Mouse (Mus musculus) spleen, adult 2 months (tissue): ENCODE measurements around the gene Tnfsf14. TPM values are rescaled to one million over a fixed set of nuclear protein-coding genes. Genes with fewer than 3 reads are reported as not detected.

Experiments used
- DNase-seq, 2 experiments: peaks; one replicate each; pipeline versions ENCODE4 v3.0.0 to v3.0.0-alpha.2; 2012 to 2021; ENCODE audit warnings: low spot score in 2 of 2, low read depth in 1 of 2
- H3K27ac ChIP-seq: fragments of 200-500 bp; 2 replicates; pipeline ENCODE4 v1.5.1; 2012; ENCODE audit warnings: low read length, inconsistent platforms; ENCODE audit not compliant: insufficient read depth
- H3K27me3 ChIP-seq: fragments of 200-500 bp; 2 replicates; pipeline ENCODE4 v1.6.1; 2012; ENCODE audit warnings: mild to moderate bottlenecking, moderate library complexity, low read length, inconsistent platforms; ENCODE audit not compliant: control insufficient read depth, insufficient read depth
- H3K36me3 ChIP-seq: fragments of 200-500 bp; 2 replicates; pipeline ENCODE4 v1.6.1; 2012; ENCODE audit warnings: mild to moderate bottlenecking, low read length, inconsistent platforms; ENCODE audit not compliant: control insufficient read depth, insufficient read depth
- H3K4me1 ChIP-seq: fragments of 200-500 bp; 2 replicates; pipeline ENCODE4 v1.6.1; 2011; ENCODE audit warnings: inconsistent platforms; ENCODE audit not compliant: control insufficient read depth, insufficient read depth, insufficient read length
- H3K4me3 ChIP-seq: fragments of 200-500 bp; 2 replicates; pipeline ENCODE4 v1.5.1; 2011; ENCODE audit warnings: mild to moderate bottlenecking, inconsistent platforms; ENCODE audit not compliant: insufficient read depth, insufficient read length; ENCODE audit errors: extremely low read depth
- CTCF ChIP-seq: fragments of 200-500 bp; IDR thresholded peaks from 2 replicates; pipeline ENCODE4 v1.5.1; 2011; ENCODE audit warnings: mild to moderate bottlenecking, inconsistent platforms; ENCODE audit not compliant: insufficient read depth, insufficient read length, insufficient replicate concordance; ENCODE audit errors: extremely low read depth
- POLR2A ChIP-seq: fragments of 200-500 bp; IDR thresholded peaks from 2 replicates; pipeline ENCODE4 v1.6.1; 2011; ENCODE audit warnings: low read depth, low read length, inconsistent platforms
- WGBS: fragments of 180-500 bp; shearing (Covaris S2); methylation state at CpG from one replicate; pipeline ENCODE4 v1.1.7; 2018; 5-methylcytosine and 5-hydroxymethylcytosine counted together
- polyA plus RNA-seq: library from polyadenylated mRNA; depleted of rRNA; stranded (reverse); fragments of >200 nt; gene quantifications from 2 replicates; pipeline ENCODE4 v1.2.3, GENCODE M21; 2012

Gene Tnfsf14
- polyA plus RNA-seq, 1 experiment: 6.1 TPM

- no peak for DNase-seq
- WGBS: 30% methylated on average over 6 of the region's 6 CpGs
- no peaks in the 10 kb centered on the region for H3K4me1 ChIP-seq
These were observed 36.8 kb upstream of the Tnfsf14 start for GRCm38 (mm10) chr17:57230728-57231125.

GRCm38 (mm10) chr17:57229851-57230727 is 36.1 kb upstream of the Tnfsf14 start:
- H3K4me1 ChIP-seq: no peaks in the 10 kb centered on the region
- WGBS: 54% methylated on average over 15 of the region's 15 CpGs
- DNase-seq: no peak
- no peak for TF ChIP-seq CTCF
- TF ChIP-seq POLR2A: no peak
- H3K27me3 ChIP-seq: no peaks in the 10 kb centered on the region
- no peak overlapping the region for H3K4me3 ChIP-seq
- H3K36me3 ChIP-seq: peaks cover 8% of the 10 kb centered on the region
- H3K27ac ChIP-seq: no peak overlapping the region

More at GRCm38 (mm10) chr17:57230728-57231125, 36.8 kb upstream of the Tnfsf14 start:
- no peak overlapping the region for H3K4me3 ChIP-seq
- TF ChIP-seq CTCF: no peak
- TF ChIP-seq POLR2A: no peak
- H3K27ac ChIP-seq: no peak overlapping the region
- H3K36me3 ChIP-seq: peaks cover 11% of the 10 kb centered on the region
- no peaks in the 10 kb centered on the region for H3K27me3 ChIP-seq

- 90% methylated on average over 3 of the region's 3 CpGs for WGBS
- Histone ChIP-seq H3K27ac (no peak overlapping the region), H3K4me3 (no peak overlapping the region), H3K27me3 (no peaks in the 10 kb centered on the region), H3K36me3 (no peaks in the 10 kb centered on the region), H3K4me1 (no peaks in the 10 kb centered on the region)
- TF ChIP-seq CTCF (no peak), POLR2A (no peak)
- no peak for DNase-seq
These were observed 34.9 kb upstream of the Tnfsf14 start for GRCm38 (mm10) chr17:57228873-57229272.

- H3K4me3 ChIP-seq: no peak within 1 kb of the TSS
- WGBS: 76% methylated on average over 3 of the region's 3 CpGs
These were observed 34.0 kb upstream of the Tnfsf14 start, which contains the start of gene C3 for GRCm38 (mm10) chr17:57228014-57228413. C3 (minus strand) TSS chr17:57228136.

GRCm38 (mm10) chr17:57227468-57227867 is 33.5 kb upstream of the Tnfsf14 start:
- Histone ChIP-seq H3K36me3 (no peaks in the 10 kb centered on the region), H3K27ac (no peak overlapping the region), H3K27me3 (no peaks in the 10 kb centered on the region), H3K4me1 (no peaks in the 10 kb centered on the region; the same call in 1 of the 2 replicates), H3K4me3 (no peak overlapping the region)
- 89% methylated on average over 2 of the region's 2 CpGs for WGBS
- TF ChIP-seq CTCF (no peak), POLR2A (no peak)
- DNase-seq: no peak

More at GRCm38 (mm10) chr17:57228014-57228413, 34.0 kb upstream of the Tnfsf14 start, which contains the start of gene C3:
- H3K27ac ChIP-seq: no peak within 1 kb of the TSS; the same call in 1 of the 2 replicates
- no peak for DNase-seq
- no peak for TF ChIP-seq POLR2A
- no peak for TF ChIP-seq CTCF
- H3K36me3 ChIP-seq: no peaks in the 10 kb centered on the region
- H3K27me3 ChIP-seq: no peaks in the 10 kb centered on the region
- no peaks in the 10 kb centered on the region; the same call in 1 of the 2 replicates for H3K4me1 ChIP-seq

- no peak for TF ChIP-seq CTCF
- TF ChIP-seq POLR2A: no peak
- Histone ChIP-seq H3K4me1 (no peaks in the 10 kb centered on the region; the same call in 1 of the 2 replicates), H3K27ac (no peak overlapping the region), H3K27me3 (no peaks in the 10 kb centered on the region), H3K36me3 (no peaks in the 10 kb centered on the region), H3K4me3 (no peak overlapping the region)
- no peak for DNase-seq
- 40% methylated on average over 9 of the region's 9 CpGs for WGBS
These were observed 29.3 kb upstream of the Tnfsf14 start for GRCm38 (mm10) chr17:57223313-57223712.
